Mouse (Mus musculus) thymus, adult 2 months (tissue): ENCODE data around the gene C4bp.

ENCODE experiments used
- CTCF ChIP-seq: fragments of 200-500 bp; IDR thresholded peaks from 2 replicates; pipeline ENCODE4 v1.5.1; 2012; ENCODE audit warnings: mild to moderate bottlenecking, control low read depth, low read length, moderate library complexity, borderline replicate concordance; ENCODE audit not compliant: control insufficient read depth, poor library complexity, insufficient read depth; ENCODE audit errors: extremely low read depth
- POLR2A ChIP-seq: fragments of 200-500 bp; IDR thresholded peaks from 2 replicates; pipeline ENCODE4 v1.6.1; 2012; ENCODE audit warnings: mild to moderate bottlenecking, low read length, control low read depth, moderate library complexity; ENCODE audit not compliant: control insufficient read depth, poor library complexity, insufficient read depth; ENCODE audit errors: extremely low read depth

GRCm38 (mm10) chr1:130678551-130678950 is 17.1 kb upstream of the C4bp start:
- TF ChIP-seq POLR2A (no peak), CTCF (no peak)
